Mouse (Mus musculus) embryonic fibroblast, embryonic 13.5 days (primary cell): ENCODE results near the gene Mllt10. TPM values are rescaled to one million over a fixed set of nuclear protein-coding genes. Genes with fewer than 3 reads are reported as not detected.

Experiments used
- H3K27ac ChIP-seq: 2 replicates; pipeline ENCODE4 v1.5.1; 2012; ENCODE audit warnings: low read length, control low read depth, inconsistent platforms; ENCODE audit not compliant: insufficient read depth
- H3K4me1 ChIP-seq: 2 replicates; pipeline ENCODE4 v1.6.1; 2011; ENCODE audit warnings: low read length; ENCODE audit not compliant: control insufficient read depth, insufficient read depth
- H3K4me3 ChIP-seq: 2 replicates; pipeline ENCODE4 v1.5.1; 2011; ENCODE audit warnings: mild to moderate bottlenecking, control low read depth, low read length; ENCODE audit not compliant: insufficient read depth
- CTCF ChIP-seq: IDR thresholded peaks from 2 replicates; pipeline ENCODE4 v1.5.1; 2011; ENCODE audit warnings: mild to moderate bottlenecking, control low read depth, low read length, moderate library complexity, borderline replicate concordance; ENCODE audit not compliant: insufficient read depth
- POLR2A ChIP-seq: IDR thresholded peaks from 2 replicates; pipeline ENCODE4 v1.6.1; 2011; ENCODE audit warnings: low read depth, mild to moderate bottlenecking, control low read depth, low read length, moderate library complexity
- polyA plus RNA-seq: library from polyadenylated mRNA; stranded (reverse); fragments of >200 nt; gene quantifications from 2 replicates; pipeline ENCODE4 v1.2.4, GENCODE M21; 2011; ENCODE audit warnings: low read depth; ENCODE audit not compliant: missing spikeins, insufficient read length

The Mllt10 gene
- polyA plus RNA-seq, 1 experiment, result 52.0 TPM

- no peak overlapping the region for H3K27ac ChIP-seq
- TF ChIP-seq POLR2A (no peak), CTCF (no peak)
- no peaks in the 10 kb centered on the region for H3K4me1 ChIP-seq
- no peak overlapping the region for H3K4me3 ChIP-seq
Observed at GRCm38 (mm10) chr2:18169174-18169948, 114.3 kb downstream of the Mllt10 start.

- Histone ChIP-seq H3K27ac (no peak overlapping the region), H3K4me3 (no peak overlapping the region), H3K4me1 (no peaks in the 10 kb centered on the region)
- no peak for TF ChIP-seq CTCF
- no peak for TF ChIP-seq POLR2A
Observed at GRCm38 (mm10) chr2:18175234-18175633, 120.2 kb downstream of the Mllt10 start.

- no peak overlapping the region for H3K27ac ChIP-seq
- TF ChIP-seq CTCF (no peak), POLR2A (no peak)
- no peak overlapping the region for H3K4me3 ChIP-seq
- H3K4me1 ChIP-seq, result no peaks in the 10 kb centered on the region
Observed at GRCm38 (mm10) chr2:18176235-18176634, 121.2 kb downstream of the Mllt10 start.

- no peak overlapping the region for H3K4me3 ChIP-seq
- H3K4me1 ChIP-seq, result no peaks in the 10 kb centered on the region
- no peak overlapping the region for H3K27ac ChIP-seq
- TF ChIP-seq CTCF (no peak), POLR2A (no peak)
Observed at GRCm38 (mm10) chr2:18180323-18180722, 125.3 kb downstream of the Mllt10 start.

- TF ChIP-seq POLR2A (no peak), CTCF (no peak)
- H3K4me1 ChIP-seq, result no peaks in the 10 kb centered on the region
- H3K27ac ChIP-seq, result no peak overlapping the region
- H3K4me3 ChIP-seq, result no peak overlapping the region
Observed at GRCm38 (mm10) chr2:18181631-18182030, 126.6 kb downstream of the Mllt10 start.

- no peak overlapping the region for H3K27ac ChIP-seq
- H3K4me3 ChIP-seq, result no peak overlapping the region
- no peaks in the 10 kb centered on the region for H3K4me1 ChIP-seq
- no peak for TF ChIP-seq POLR2A
- TF ChIP-seq CTCF, result no peak
Observed at GRCm38 (mm10) chr2:18183079-18183478, 128.0 kb downstream of the Mllt10 start.

GRCm38 (mm10) chr2:18188367-18188766 lies 133.3 kb downstream of the Mllt10 start:
- H3K27ac ChIP-seq, result no peak overlapping the region
- no peaks in the 10 kb centered on the region for H3K4me1 ChIP-seq
- TF ChIP-seq POLR2A, result no peak
- no peak overlapping the region for H3K4me3 ChIP-seq

GRCm38 (mm10) chr2:18195285-18195684 lies 140.2 kb downstream of the Mllt10 start:
- Histone ChIP-seq H3K4me1 (peaks cover 3% of the 10 kb centered on the region; the same call in 1 of the 2 replicates), H3K27ac (no peak overlapping the region), H3K4me3 (no peak overlapping the region)
- TF ChIP-seq POLR2A, result no peak
- no peak for TF ChIP-seq CTCF

- Histone ChIP-seq H3K4me1 (peaks cover 3% of the 10 kb centered on the region; the same call in 1 of the 2 replicates), H3K4me3 (no peak overlapping the region), H3K27ac (no peak overlapping the region)
- no peak for TF ChIP-seq CTCF
- TF ChIP-seq POLR2A, result no peak
Observed at GRCm38 (mm10) chr2:18195691-18196396, 140.8 kb downstream of the Mllt10 start.

GRCm38 (mm10) chr2:18201820-18202462 lies 146.9 kb downstream of the Mllt10 start:
- H3K4me1 ChIP-seq, result no peaks in the 10 kb centered on the region
- TF ChIP-seq CTCF (no peak), POLR2A (no peak)
- no peak overlapping the region for H3K4me3 ChIP-seq
- H3K27ac ChIP-seq, result peak overlapping the region; percentile 64
